Mouse (Mus musculus) E14TG2a.4 (cell line): ENCODE measurements around the gene Epb41.

Experiments
- CTCF ChIP-seq: conservative IDR thresholded peaks from 2 replicates; pipeline ENCODE4 v1.5.1; 2014; ENCODE audit warnings: low read length
- NANOG ChIP-seq: IDR thresholded peaks from 2 replicates; pipeline ENCODE4 v1.6.1; 2014; ENCODE audit warnings: borderline replicate concordance, low read length, mixed read lengths

DNA sequence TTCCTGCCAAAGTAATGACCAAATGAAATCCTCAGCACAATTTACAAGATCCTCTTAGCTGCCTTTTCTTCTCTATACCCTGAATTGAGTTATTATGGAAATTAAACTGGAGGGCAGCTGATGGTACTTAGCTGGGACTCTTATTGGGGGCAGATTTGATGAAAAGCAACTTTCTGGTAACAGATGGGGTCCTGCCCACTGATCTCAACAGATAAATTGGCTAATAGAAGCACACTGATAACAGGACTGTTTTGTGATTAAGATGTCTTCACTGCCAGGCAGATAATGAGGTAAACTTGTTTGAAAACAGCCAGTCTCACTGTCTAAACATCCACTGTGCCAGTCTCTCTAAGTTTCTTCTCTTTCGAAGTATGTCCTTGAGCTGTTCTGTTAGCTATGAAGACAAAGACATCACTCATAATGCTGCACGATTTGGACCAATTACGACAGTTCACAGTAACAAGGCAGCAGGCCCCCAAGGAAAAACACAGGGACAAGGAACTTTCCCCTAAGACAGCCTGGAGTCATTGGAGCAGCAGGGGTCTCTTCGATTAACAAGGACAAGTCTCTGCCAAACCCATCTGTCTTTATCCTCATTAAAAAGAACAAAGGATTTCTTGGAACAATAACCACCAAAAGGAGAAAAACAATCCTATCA is 92.1 kb downstream of the Epb41 start:
- no peak for TF ChIP-seq CTCF
- no peak for TF ChIP-seq NANOG
